In genomic region chr15:97545034-97545433, GRCm38 (mm10) we compare ENCODE assay signal across 16 mouse cellular contexts.
DNase-seq lines count a peak whose midpoint lies in the region; ATAC-seq and TF ChIP-seq lines count a peak whose summit lies in the region.
"Had no signal": no experiment of that assay in that cellular context is flagged by ENCODE, and none has a peak within 500 bp of the region (broad histone marks: within the 10 kb centered on the region; RNA-seq: fewer than 3 reads in every experiment).

No protein-coding gene starts in this region.

- no peak for TF ChIP-seq POLR2A in testis, adult 2 months (IDR thresholded peaks at IDR 0.05; ENCODE audit: control insufficient read depth, low read depth, low read length)

- no peaks in the 10 kb centered on the region for H3K27me3 ChIP-seq in heart, embryonic 10.5 days (ENCODE audit: insufficient read depth, poor library complexity, severe bottlenecking)
- H3K27me3 ChIP-seq in testis, adult 2 months (ENCODE audit: control insufficient read depth, insufficient read depth, low read length), result no peaks in the 10 kb centered on the region
- no peaks in the 10 kb centered on the region for H3K27me3 ChIP-seq in Patski
- H3K27me3 ChIP-seq: embryonic facial prominence, embryonic 12.5 days; forebrain, embryonic 13.5 days; heart, embryonic 15.5 days; liver, embryonic 15.5 days had no signal

- ATAC-seq in Patski, result no peak
- ATAC-seq: forebrain, embryonic 13.5 days had no signal

- in situ Hi-C loops in Patski (cut with MboI; ENCODE audit: low pct_unique_long_range_greater_than_20kb), result no loop called here

- CTCF ChIA-PET in Patski (lab: Charles Lee), result no interaction called here

- no peak overlapping the region for H3K27ac ChIP-seq in heart, embryonic 10.5 days
- H3K27ac ChIP-seq in testis, adult 2 months (ENCODE audit: control insufficient read depth, insufficient read depth, low read depth, low read length), result no peak overlapping the region
- H3K27ac ChIP-seq: embryonic facial prominence, embryonic 12.5 days; forebrain, embryonic 13.5 days; heart, embryonic 15.5 days; hindbrain, embryonic 14.5 days; liver, embryonic 15.5 days had no signal

- no peak overlapping the region for H3K4me3 ChIP-seq in heart, embryonic 10.5 days
- no peak overlapping the region for H3K4me3 ChIP-seq in testis, adult 2 months (ENCODE audit: control insufficient read depth, low read depth, low read length)
- H3K4me3 ChIP-seq: embryonic facial prominence, embryonic 12.5 days; forebrain, embryonic 13.5 days; heart, embryonic 15.5 days; liver, embryonic 15.5 days; myocyte had no signal

- intact Hi-C loops in heart, postnatal 14 days (cut with DNase I), result no loop called here

- no peaks in the 10 kb centered on the region for H3K4me1 ChIP-seq in heart, embryonic 10.5 days
- peaks cover 5% of the 10 kb centered on the region; the same call in 1 of the 2 replicates for H3K4me1 ChIP-seq in testis, adult 2 months (ENCODE audit: control insufficient read depth, insufficient read depth, low read length)
- H3K4me1 ChIP-seq: embryonic facial prominence, embryonic 12.5 days; forebrain, embryonic 13.5 days; heart, embryonic 15.5 days; liver, embryonic 15.5 days had no signal

- POLR2A ChIA-PET in Patski (lab: Charles Lee), result no interaction called here

- WGBS in heart, embryonic 10.5 days, result 85% methylated on average over 11 of the region's 11 CpGs

- peak; percentile 42; the same call in 1 of the 2 replicates for TF ChIP-seq CTCF in testis, adult 2 months (IDR thresholded peaks at IDR 0.05; ENCODE audit: control insufficient read depth, insufficient read depth, insufficient replicate concordance, low read depth, low read length)
- TF ChIP-seq CTCF in Patski (IDR thresholded peaks at IDR 0.05), result peak; percentile 5

- DNase-seq in heart, embryonic 10.5 days (ENCODE audit: low spot score), result peak; percentile 63
- DNase-seq in heart, postnatal 14 days, result no peak
- DNase-seq in testis, postnatal 10 days (ENCODE audit: low spot score), result no peak
- no peak for DNase-seq in Patski (ENCODE audit: low read depth, low spot score)
- peak; percentile 23 for DNase-seq in thymus, postnatal 4 days
- no peak for DNase-seq in spleen, postnatal 10 days (ENCODE audit: low spot score in 2 of 2)
- DNase-seq: cerebellum, adult 9-11 months; gastrocnemius, postnatal 14 days; kidney, adult 9 months had no signal

- H3K36me3 ChIP-seq in heart, embryonic 10.5 days, result no peaks in the 10 kb centered on the region
- no peaks in the 10 kb centered on the region for H3K36me3 ChIP-seq in testis, adult 2 months (ENCODE audit: control insufficient read depth, insufficient read depth, low read length)
- H3K36me3 ChIP-seq: embryonic facial prominence, embryonic 12.5 days; heart, embryonic 15.5 days; liver, embryonic 15.5 days had no signal

- H3K9me3 ChIP-seq in heart, embryonic 10.5 days, result no peaks in the 10 kb centered on the region
- H3K9me3 ChIP-seq: embryonic facial prominence, embryonic 12.5 days; forebrain, embryonic 13.5 days; liver, embryonic 15.5 days had no signal

Comparison
In these comparisons a context has a peak if more than half of its experiments do, and no peak if none do; other contexts are left out.
1. DNase-seq: peak in heart, embryonic 10.5 days (single experiment) and thymus, postnatal 4 days (single experiment); none in heart, postnatal 14 days (0 of 2), testis, postnatal 10 days (single experiment), Patski (single experiment) and spleen, postnatal 10 days (0 of 2).